Mouse (Mus musculus): ENCODE measurements around the gene Dennd5b. TPM values are rescaled to one million over a fixed set of nuclear protein-coding genes. Genes with fewer than 3 reads are reported as not detected.

Gene Dennd5b
- polyA plus RNA-seq, 1 experiment from 2014 or later, result 17.0 TPM

DNA sequence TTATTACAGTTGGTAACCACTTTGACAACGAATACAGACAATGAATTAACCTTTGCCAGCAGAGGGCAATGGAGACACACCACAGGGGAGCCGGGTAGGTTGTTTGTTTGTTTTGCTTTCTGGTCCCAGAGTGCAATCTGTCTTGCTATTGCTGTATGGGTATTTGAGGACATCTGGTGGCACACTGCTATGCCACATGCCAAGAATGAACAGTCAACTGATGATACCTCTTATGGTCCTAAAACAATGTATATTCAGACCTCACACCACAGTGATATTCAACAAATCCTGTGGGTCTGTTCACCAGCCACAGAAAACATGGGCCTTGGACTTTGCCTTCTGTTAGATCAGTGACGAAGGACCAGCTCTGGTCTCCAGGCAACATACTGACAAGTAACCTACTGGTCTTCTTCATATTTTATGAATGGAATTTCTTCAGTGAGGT lies 43.5 kb downstream of the Dennd5b start:
- H3K4me2 ChIP-seq, result no peak overlapping the region
- H3K27ac ChIP-seq (ENCODE audit: low read depth, low read length), result no peak overlapping the region
- 64% methylated on average over 3 of the region's 3 CpGs for WGBS
- H3K4me1 ChIP-seq (ENCODE audit: control insufficient read depth, insufficient read depth, low read length), result no peaks in the 10 kb centered on the region
- ATAC-seq (ENCODE audit: low FRiP score) (no peak), DNase-seq (ENCODE audit: low spot score, missing footprints) (no peak)
- H3K36me3 ChIP-seq (ENCODE audit: control insufficient read depth, insufficient read depth, low read length), result no peaks in the 10 kb centered on the region
- H3K9me3 ChIP-seq (ENCODE audit: control insufficient read depth, low read length), result no peaks in the 10 kb centered on the region
- H3K4me3 ChIP-seq (ENCODE audit: low read depth, low read length), result no peak overlapping the region
- H3K27me3 ChIP-seq (ENCODE audit: control insufficient read depth, insufficient read depth, low read length), result no peaks in the 10 kb centered on the region
- no peak overlapping the region for H3K9ac ChIP-seq (ENCODE audit: low read length)

DNA sequence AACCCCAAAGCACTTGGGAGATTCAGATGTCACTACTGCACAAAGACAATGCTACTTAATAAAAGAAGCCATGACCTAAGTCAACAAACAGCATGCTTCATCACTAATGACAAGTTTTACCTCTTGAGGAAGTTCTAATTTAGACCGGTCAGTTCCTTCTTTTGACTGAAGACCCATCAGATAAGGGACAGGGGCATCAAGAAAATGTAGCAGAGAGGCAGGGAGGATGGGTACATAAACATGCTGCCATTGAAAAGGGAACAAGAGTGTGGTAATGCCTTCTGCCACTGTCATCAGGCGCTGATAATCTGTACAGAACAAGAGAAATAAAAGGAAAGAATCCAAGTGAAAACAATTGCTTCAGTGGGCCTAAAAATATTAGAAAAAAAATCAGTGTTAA lies 46.7 kb downstream of the Dennd5b start:
- ATAC-seq (ENCODE audit: low FRiP score) (no peak), DNase-seq (ENCODE audit: low spot score, missing footprints) (no peak)

DNA sequence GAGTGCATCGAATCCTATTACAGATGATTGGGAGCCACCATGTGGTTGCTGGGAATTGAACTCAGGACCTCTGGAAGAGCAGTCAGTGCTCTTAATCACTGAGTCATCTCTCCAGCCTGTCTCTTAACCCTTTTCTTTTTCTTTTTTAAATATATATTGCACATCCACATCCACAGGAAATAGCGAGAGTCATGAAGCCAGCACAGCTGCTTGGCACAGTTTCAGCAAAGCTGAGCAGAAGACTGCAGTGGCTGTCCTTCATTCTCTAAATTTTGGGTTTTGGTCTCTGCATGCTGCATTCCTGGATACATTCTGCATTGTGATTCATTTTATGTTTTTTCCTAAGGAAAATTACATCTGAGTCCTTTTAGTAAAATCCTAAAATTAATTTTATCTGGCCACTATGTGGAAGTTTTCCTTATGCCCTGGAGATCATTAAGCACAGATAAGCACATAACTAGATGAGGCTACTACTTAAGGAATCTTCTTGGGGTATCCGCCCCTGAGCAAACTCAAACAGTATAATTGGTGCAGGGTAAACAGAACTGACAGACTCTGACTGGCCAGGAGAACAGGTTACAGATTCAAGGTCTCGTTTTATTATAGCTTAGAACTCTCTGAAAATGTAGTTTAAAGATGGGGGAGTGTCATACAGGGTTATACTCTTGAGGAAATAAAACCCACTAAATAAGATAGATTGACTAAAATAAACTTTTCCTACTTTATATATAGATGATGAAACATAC lies 50.3 kb downstream of the Dennd5b start:
- H3K27ac ChIP-seq (ENCODE audit: low read depth, low read length), result no peak overlapping the region
- no peak for DNase-seq (ENCODE audit: low spot score, missing footprints)
- ATAC-seq (ENCODE audit: low FRiP score), result no peak
- no peaks in the 10 kb centered on the region for H3K27me3 ChIP-seq (ENCODE audit: control insufficient read depth, insufficient read depth, low read length)
- H3K36me3 ChIP-seq (ENCODE audit: control insufficient read depth, insufficient read depth, low read length), result no peaks in the 10 kb centered on the region
- no peak overlapping the region for H3K4me3 ChIP-seq (ENCODE audit: low read depth, low read length)
- H3K4me1 ChIP-seq (ENCODE audit: control insufficient read depth, insufficient read depth, low read length), result no peaks in the 10 kb centered on the region
- no peak overlapping the region for H3K9ac ChIP-seq (ENCODE audit: low read length)
- H3K4me2 ChIP-seq, result no peak overlapping the region
- 89% methylated on average over 4 of the region's 4 CpGs for WGBS
- no peaks in the 10 kb centered on the region for H3K9me3 ChIP-seq (ENCODE audit: control insufficient read depth, low read length)

More for the DNA sequence above, 46.7 kb downstream of the Dennd5b start:
- Histone ChIP-seq H3K36me3 (ENCODE audit: control insufficient read depth, insufficient read depth, low read length) (no peaks in the 10 kb centered on the region), H3K4me1 (ENCODE audit: control insufficient read depth, insufficient read depth, low read length) (no peaks in the 10 kb centered on the region), H3K27ac (ENCODE audit: low read depth, low read length) (no peak overlapping the region), H3K4me3 (ENCODE audit: low read depth, low read length) (no peak overlapping the region), H3K9me3 (ENCODE audit: control insufficient read depth, low read length) (no peaks in the 10 kb centered on the region), H3K27me3 (ENCODE audit: control insufficient read depth, insufficient read depth, low read length) (no peaks in the 10 kb centered on the region), H3K4me2 (no peak overlapping the region), H3K9ac (ENCODE audit: low read length) (no peak overlapping the region)
- WGBS, result 92% methylated on average over 2 of the region's 2 CpGs

DNA sequence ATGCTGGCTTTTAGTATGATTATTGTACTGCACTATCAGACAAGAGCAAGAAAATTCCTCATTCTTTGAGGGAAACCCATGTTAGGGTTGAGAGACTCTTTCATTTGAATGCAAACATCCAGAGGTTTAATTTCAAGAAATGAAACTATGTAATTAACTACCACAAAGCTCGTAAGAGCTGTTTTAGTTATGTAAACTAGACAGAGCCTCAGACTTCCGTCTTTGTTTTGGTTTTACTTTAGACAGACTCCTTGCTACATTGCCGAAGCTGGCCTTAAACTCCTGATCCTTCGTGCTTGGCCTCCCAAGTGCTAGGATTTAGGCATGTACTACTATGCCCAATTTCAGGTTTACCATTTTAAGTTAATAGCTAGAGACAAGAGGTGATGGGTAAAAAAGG lies 61.4 kb downstream of the Dennd5b start:
- H3K4me3 ChIP-seq (ENCODE audit: low read depth, low read length), result no peak overlapping the region
- 88% methylated on average over 4 of the region's 4 CpGs for WGBS

DNA sequence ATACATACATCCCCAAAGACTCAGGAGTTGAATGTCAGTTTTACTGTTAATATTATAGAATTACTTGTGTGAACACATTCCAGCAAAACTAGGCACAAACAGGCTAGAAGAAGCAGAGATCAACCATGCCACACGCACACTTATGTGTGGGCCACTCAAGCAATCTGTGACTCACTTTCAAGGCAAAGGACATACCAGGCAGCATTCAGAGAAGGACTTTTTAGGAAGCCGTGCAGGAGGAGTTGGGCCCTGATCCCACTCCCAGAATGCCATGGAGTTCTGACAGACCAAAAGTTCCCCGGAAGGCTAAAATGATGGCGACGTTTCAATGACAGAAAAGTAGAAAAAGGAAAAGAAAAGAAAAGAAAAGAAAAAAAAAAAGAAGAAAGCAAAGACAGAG lies 69.3 kb downstream of the Dennd5b start:
- H3K27me3 ChIP-seq (ENCODE audit: control insufficient read depth, insufficient read depth, low read length), result no peaks in the 10 kb centered on the region
- no peak for ATAC-seq (ENCODE audit: low FRiP score)
- no peak overlapping the region for H3K4me2 ChIP-seq
- H3K4me3 ChIP-seq (ENCODE audit: low read depth, low read length), result no peak overlapping the region
- H3K9ac ChIP-seq (ENCODE audit: low read length), result no peak overlapping the region
- no peak overlapping the region for H3K27ac ChIP-seq (ENCODE audit: low read depth, low read length)
- H3K4me1 ChIP-seq (ENCODE audit: control insufficient read depth, insufficient read depth, low read length), result no peaks in the 10 kb centered on the region
- WGBS, result 94% methylated on average over 5 of the region's 5 CpGs
- no peak for DNase-seq (ENCODE audit: low spot score, missing footprints)
- H3K36me3 ChIP-seq (ENCODE audit: control insufficient read depth, insufficient read depth, low read length), result no peaks in the 10 kb centered on the region
- no peaks in the 10 kb centered on the region for H3K9me3 ChIP-seq (ENCODE audit: control insufficient read depth, low read length)

More for the DNA sequence above, 61.4 kb downstream of the Dennd5b start:
- DNase-seq (ENCODE audit: low spot score, missing footprints) (no peak), ATAC-seq (ENCODE audit: low FRiP score) (no peak)
- no peaks in the 10 kb centered on the region for H3K27me3 ChIP-seq (ENCODE audit: control insufficient read depth, insufficient read depth, low read length)
- H3K27ac ChIP-seq (ENCODE audit: low read depth, low read length), result no peak overlapping the region
- no peaks in the 10 kb centered on the region for H3K4me1 ChIP-seq (ENCODE audit: control insufficient read depth, insufficient read depth, low read length)
- no peak overlapping the region for H3K9ac ChIP-seq (ENCODE audit: low read length)
- H3K4me2 ChIP-seq, result no peak overlapping the region
- H3K36me3 ChIP-seq (ENCODE audit: control insufficient read depth, insufficient read depth, low read length), result no peaks in the 10 kb centered on the region
- H3K9me3 ChIP-seq (ENCODE audit: control insufficient read depth, low read length), result no peaks in the 10 kb centered on the region

DNA sequence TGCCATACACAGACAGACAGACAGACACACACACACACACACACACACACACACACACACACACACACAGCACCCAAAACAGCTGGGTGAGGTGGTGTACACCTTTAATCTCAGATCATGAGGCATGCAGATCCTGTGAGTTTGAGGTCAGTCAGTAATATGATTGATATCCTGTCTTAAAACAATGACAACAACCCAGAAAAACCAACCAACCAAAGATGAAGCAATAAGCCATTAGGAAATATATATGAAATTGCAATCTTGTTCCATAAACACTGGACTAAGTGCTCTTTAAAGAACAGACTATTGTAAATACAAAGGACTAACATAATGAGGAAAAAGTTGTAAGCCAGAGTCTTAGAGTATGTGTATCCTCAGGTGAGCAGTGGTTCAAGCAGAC lies 70.1 kb downstream of the Dennd5b start:
- no peaks in the 10 kb centered on the region for H3K36me3 ChIP-seq (ENCODE audit: control insufficient read depth, insufficient read depth, low read length)

DNA sequence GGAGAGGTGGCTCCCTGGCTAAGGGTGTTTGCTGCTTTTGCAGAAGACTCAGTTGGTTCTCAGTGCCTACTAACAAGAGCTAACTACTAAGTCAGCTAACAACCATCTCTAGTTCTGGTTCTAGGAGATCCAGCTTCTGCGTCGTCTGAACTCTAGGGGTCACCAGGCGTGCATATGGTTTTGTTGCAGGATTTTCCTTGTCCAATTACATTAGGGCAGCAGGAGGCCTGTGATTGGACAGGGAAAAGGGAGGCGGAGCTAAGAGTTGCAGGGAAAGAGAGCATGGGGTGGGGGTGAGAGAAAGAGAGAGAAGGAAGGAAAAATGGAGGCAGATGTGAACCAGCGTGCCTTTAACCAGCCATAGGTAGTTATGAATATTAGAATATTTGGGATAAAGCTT lies 83.0 kb downstream of the Dennd5b start:
- no peaks in the 10 kb centered on the region for H3K4me1 ChIP-seq (ENCODE audit: control insufficient read depth, insufficient read depth, low read length)
- no peaks in the 10 kb centered on the region for H3K27me3 ChIP-seq (ENCODE audit: control insufficient read depth, insufficient read depth, low read length)
- H3K9me3 ChIP-seq (ENCODE audit: control insufficient read depth, low read length), result no peaks in the 10 kb centered on the region
- no peak overlapping the region for H3K9ac ChIP-seq (ENCODE audit: low read length)
- DNase-seq (ENCODE audit: low spot score, missing footprints) (no peak), ATAC-seq (ENCODE audit: low FRiP score) (no peak)
- peaks cover 15% of the 10 kb centered on the region for H3K36me3 ChIP-seq (ENCODE audit: control insufficient read depth, insufficient read depth, low read length)
- H3K27ac ChIP-seq (ENCODE audit: low read depth, low read length), result no peak overlapping the region
- no peak overlapping the region for H3K4me2 ChIP-seq
- H3K4me3 ChIP-seq (ENCODE audit: low read depth, low read length), result no peak overlapping the region
- 79% methylated on average over 5 of the region's 5 CpGs for WGBS

More for the DNA sequence above, 70.1 kb downstream of the Dennd5b start:
- H3K4me3 ChIP-seq (ENCODE audit: low read depth, low read length), result no peak overlapping the region
- no peaks in the 10 kb centered on the region for H3K27me3 ChIP-seq (ENCODE audit: control insufficient read depth, insufficient read depth, low read length)
- no peak for DNase-seq (ENCODE audit: low spot score, missing footprints)
- H3K4me1 ChIP-seq (ENCODE audit: control insufficient read depth, insufficient read depth, low read length), result no peaks in the 10 kb centered on the region
- H3K9ac ChIP-seq (ENCODE audit: low read length), result no peak overlapping the region
- H3K9me3 ChIP-seq (ENCODE audit: control insufficient read depth, low read length), result no peaks in the 10 kb centered on the region
- H3K4me2 ChIP-seq, result no peak overlapping the region
- no peak overlapping the region for H3K27ac ChIP-seq (ENCODE audit: low read depth, low read length)
- ATAC-seq (ENCODE audit: low FRiP score), result no peak

DNA sequence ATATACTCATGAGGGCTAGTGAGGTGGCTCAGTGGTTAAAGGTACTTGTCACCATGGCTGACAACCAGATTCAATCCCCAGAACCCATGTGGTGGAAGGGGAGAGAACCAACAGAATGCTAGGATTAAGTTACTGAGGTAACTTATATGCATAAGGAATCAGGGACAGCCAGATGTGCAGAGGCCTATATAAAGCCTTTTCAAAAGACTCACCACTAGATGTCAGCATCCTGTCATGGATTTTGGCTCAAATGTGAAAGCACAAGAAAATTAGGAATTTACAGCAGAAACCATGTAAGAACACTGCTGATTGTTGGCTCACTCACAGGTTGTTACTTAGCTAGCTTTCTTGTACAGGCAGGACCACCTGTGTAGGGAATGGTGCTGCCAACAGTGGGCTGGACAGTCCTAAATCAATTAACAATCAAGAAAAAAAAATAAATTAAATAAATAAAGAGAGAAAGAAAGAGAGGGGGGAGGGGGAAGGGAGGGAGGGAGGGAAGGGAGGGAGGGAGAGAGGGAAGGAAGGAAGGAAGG lies 90.6 kb downstream of the Dennd5b start:
- peaks cover 11% of the 10 kb centered on the region for H3K36me3 ChIP-seq (ENCODE audit: control insufficient read depth, insufficient read depth, low read length)
- peak; percentile 89 for DNase-seq (ENCODE audit: low spot score, missing footprints)
- ATAC-seq (ENCODE audit: low FRiP score), result no peak

DNA sequence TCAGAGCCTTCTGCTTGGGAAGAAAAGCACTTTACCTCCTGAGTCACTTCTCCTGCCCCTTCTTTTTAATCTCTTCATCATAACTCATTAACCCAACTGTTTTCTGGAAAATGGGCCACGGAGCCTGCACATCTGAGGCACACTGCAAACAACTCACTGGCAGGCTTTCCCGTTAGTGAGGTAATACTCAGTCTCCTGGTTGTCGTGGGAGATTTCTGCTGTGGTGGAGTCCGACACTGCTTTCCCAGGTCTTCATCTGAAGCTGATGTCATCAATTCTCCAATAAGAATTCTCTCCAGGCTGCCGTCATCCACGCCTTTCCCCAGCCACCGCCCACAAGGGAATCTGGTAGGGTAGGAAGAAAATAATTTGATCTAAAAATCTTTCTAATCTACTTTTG lies 96.5 kb downstream of the Dennd5b start:
- no peak for DNase-seq (ENCODE audit: low spot score, missing footprints)
- no peak for ATAC-seq (ENCODE audit: low FRiP score)
- Histone ChIP-seq H3K4me1 (ENCODE audit: control insufficient read depth, insufficient read depth, low read length) (no peaks in the 10 kb centered on the region), H3K27me3 (ENCODE audit: control insufficient read depth, insufficient read depth, low read length) (no peaks in the 10 kb centered on the region), H3K4me3 (ENCODE audit: low read depth, low read length) (no peak overlapping the region), H3K4me2 (no peak overlapping the region), H3K9me3 (ENCODE audit: control insufficient read depth, low read length) (no peaks in the 10 kb centered on the region), H3K36me3 (ENCODE audit: control insufficient read depth, insufficient read depth, low read length) (peaks cover 18% of the 10 kb centered on the region), H3K27ac (ENCODE audit: low read depth, low read length) (no peak overlapping the region), H3K9ac (ENCODE audit: low read length) (no peak overlapping the region)
- WGBS, result 88% methylated on average over 7 of the region's 7 CpGs

More for the DNA sequence above, 90.6 kb downstream of the Dennd5b start:
- Histone ChIP-seq H3K4me2 (no peak overlapping the region), H3K4me1 (ENCODE audit: control insufficient read depth, insufficient read depth, low read length) (no peaks in the 10 kb centered on the region), H3K27me3 (ENCODE audit: control insufficient read depth, insufficient read depth, low read length) (no peaks in the 10 kb centered on the region), H3K27ac (ENCODE audit: low read depth, low read length) (no peak overlapping the region), H3K4me3 (ENCODE audit: low read depth, low read length) (no peak overlapping the region), H3K9me3 (ENCODE audit: control insufficient read depth, low read length) (no peaks in the 10 kb centered on the region), H3K9ac (ENCODE audit: low read length) (no peak overlapping the region)

Data from midbrain, embryonic 11.5 days (tissue).